In genomic region chr5:24125910-24126636, GRCm38 (mm10) we compare ENCODE assay signal across 16 mouse cellular contexts. TPM values are rescaled to one million over a fixed set of nuclear protein-coding genes. Genes with fewer than 3 reads are reported as not detected.
A peak's percentile ranks its signal among the peaks of the same experiment; 100 is the strongest.
DNase-seq lines count a peak whose midpoint lies in the region; ATAC-seq lines count a peak whose summit lies in the region.
"Had no signal": no experiment of that assay in that cellular context is flagged by ENCODE, and none has a peak within 500 bp of the region (broad histone marks: within the 10 kb centered on the region; RNA-seq: fewer than 3 reads in every experiment).

No protein-coding gene starts in this region.

- H3K9me3 ChIP-seq in midbrain, embryonic 10.5 days (replicated peaks): no peaks in the 10 kb centered on the region
- H3K9me3 ChIP-seq in midbrain, embryonic 11.5 days (ENCODE audit: control insufficient read depth, low read length): no peaks in the 10 kb centered on the region
- H3K9me3 ChIP-seq in heart, embryonic 16.5 days (replicated peaks; ENCODE audit: control insufficient read depth, low read length): no peaks in the 10 kb centered on the region
- H3K9me3 ChIP-seq: embryonic facial prominence, embryonic 12.5 days; forebrain, embryonic 15.5 days; limb, embryonic 15.5 days had no signal

- no peaks in the 10 kb centered on the region for H3K27me3 ChIP-seq in midbrain, embryonic 10.5 days (ENCODE audit: low read depth, poor library complexity, severe bottlenecking)
- H3K27me3 ChIP-seq in midbrain, embryonic 11.5 days (ENCODE audit: control insufficient read depth, insufficient read depth, low read length): no peaks in the 10 kb centered on the region
- H3K27me3 ChIP-seq in heart, embryonic 16.5 days (ENCODE audit: control insufficient read depth, insufficient read depth, low read length): no peaks in the 10 kb centered on the region
- H3K27me3 ChIP-seq: embryonic facial prominence, embryonic 12.5 days; forebrain, embryonic 15.5 days; limb, embryonic 15.5 days had no signal

- H3K4me3 ChIP-seq in midbrain, embryonic 10.5 days: no peak overlapping the region
- H3K4me3 ChIP-seq in midbrain, embryonic 11.5 days (ENCODE audit: low read depth, low read length): no peak overlapping the region
- no peak overlapping the region for H3K4me3 ChIP-seq in heart, embryonic 16.5 days (ENCODE audit: low read length)
- H3K4me3 ChIP-seq: embryonic facial prominence, embryonic 12.5 days; erythroblast, embryonic 14.5 days; forebrain, embryonic 15.5 days; limb, embryonic 15.5 days had no signal

- H3K4me1 ChIP-seq in midbrain, embryonic 10.5 days: peaks cover 49% of the 10 kb centered on the region
- H3K4me1 ChIP-seq in midbrain, embryonic 11.5 days (ENCODE audit: control insufficient read depth, insufficient read depth, low read length): peaks cover 19% of the 10 kb centered on the region
- peaks cover 12% of the 10 kb centered on the region for H3K4me1 ChIP-seq in heart, embryonic 16.5 days (ENCODE audit: control insufficient read depth, insufficient read depth, low read length)
- H3K4me1 ChIP-seq: limb, embryonic 15.5 days had no signal

- no peak for ATAC-seq in midbrain, embryonic 11.5 days (ENCODE audit: low FRiP score)
- ATAC-seq in heart, embryonic 16.5 days (replicated peaks; ENCODE audit: extremely low read depth, insufficient read depth, low FRiP score): peak; percentile 83
- ATAC-seq: forebrain, embryonic 15.5 days; hindbrain, embryonic 16.5 days; intestine, embryonic 16.5 days had no signal

- WGBS in midbrain, embryonic 10.5 days: 41% methylated on average over 1 of the region's 1 CpGs
- WGBS in midbrain, embryonic 11.5 days: 42% methylated on average over 1 of the region's 1 CpGs
- 41% methylated on average over 1 of the region's 1 CpGs for WGBS in heart, embryonic 16.5 days

- peak overlapping the region; percentile 33; the same call in 1 of the 2 replicates for H3K27ac ChIP-seq in midbrain, embryonic 10.5 days (replicated peaks)
- no peak overlapping the region for H3K27ac ChIP-seq in midbrain, embryonic 11.5 days (ENCODE audit: low read depth, low read length)
- H3K27ac ChIP-seq in heart, embryonic 16.5 days (ENCODE audit: low read length): peak overlapping the region; percentile 97
- H3K27ac ChIP-seq: embryonic facial prominence, embryonic 12.5 days; limb, embryonic 15.5 days had no signal

- H3K4me2 ChIP-seq in midbrain, embryonic 11.5 days: no peak overlapping the region
- H3K4me2 ChIP-seq in heart, embryonic 16.5 days (ENCODE audit: low read depth, low read length): peak overlapping the region; percentile 34; the same call in 1 of the 2 replicates
- H3K4me2 ChIP-seq: embryonic facial prominence, embryonic 12.5 days; forebrain, embryonic 15.5 days; limb, embryonic 15.5 days had no signal

- no peak overlapping the region for H3K9ac ChIP-seq in midbrain, embryonic 11.5 days (ENCODE audit: low read length)
- H3K9ac ChIP-seq in heart, embryonic 16.5 days (ENCODE audit: low read length): peak overlapping the region; percentile 36
- H3K9ac ChIP-seq: embryonic facial prominence, embryonic 12.5 days; forebrain, embryonic 15.5 days; limb, embryonic 15.5 days had no signal

- peaks cover 30% of the 10 kb centered on the region for H3K36me3 ChIP-seq in midbrain, embryonic 10.5 days
- H3K36me3 ChIP-seq in midbrain, embryonic 11.5 days (ENCODE audit: control insufficient read depth, insufficient read depth, low read length): peaks cover 2% of the 10 kb centered on the region; the same call in 1 of the 2 replicates
- H3K36me3 ChIP-seq in heart, embryonic 16.5 days (ENCODE audit: control insufficient read depth, insufficient read depth): no peaks in the 10 kb centered on the region
- H3K36me3 ChIP-seq: embryonic facial prominence, embryonic 12.5 days had no signal

- peak; percentile 56 for DNase-seq in heart, adult 8-10 months (ENCODE audit: low spot score)
- no peak for DNase-seq in heart, adult 11 months
- DNase-seq in midbrain, embryonic 10.5 days (ENCODE audit: low spot score): no peak
- DNase-seq in midbrain, embryonic 11.5 days (ENCODE audit: low spot score, missing footprints): no peak
- DNase-seq in kidney, adult 11 months: no peak
- DNase-seq in cerebellum, adult 9-10 months: no peak
- DNase-seq: adrenal gland, adult 2 months; cerebellum, adult 9-11 months; right cerebral cortex, postnatal 25 days had no signal

RNA-seq across cellular contexts. Expression of gene Klhl7, which starts 25.7 kb away (rescaled TPM):
- total RNA-seq in heart, adult 8-10 months (2022): 10 to 100 TPM; 44.2 to 57.4 (median 49.0) TPM
- 70.6 and 84.1 TPM in 2 replicates for polyA plus RNA-seq in midbrain, embryonic 10.5 days (2016; fragmentation: Nextera tagmentation; extraction: Ambion mirVana)
- 116 and 123 TPM in 2 replicates for polyA plus RNA-seq in midbrain, embryonic 11.5 days (2014; fragmentation: Nextera tagmentation; extraction: Ambion mirVana)
- polyA plus RNA-seq in heart, embryonic 16.5 days (2015; fragmentation: Nextera tagmentation; extraction: Ambion mirVana): 43.8 and 49.2 TPM in 2 replicates

RNA-seq across cellular contexts. Expression of gene Nupl2, which starts 38.7 kb away (rescaled TPM):
- 1 to 10 TPM; 7.0 to 9.2 (median 7.9) TPM for total RNA-seq in heart, adult 8-10 months (2022)
- polyA plus RNA-seq in midbrain, embryonic 10.5 days (2016; fragmentation: Nextera tagmentation; extraction: Ambion mirVana): 19.8 and 21.9 TPM in 2 replicates
- polyA plus RNA-seq in midbrain, embryonic 11.5 days (2014; fragmentation: Nextera tagmentation; extraction: Ambion mirVana): 18.3 and 20.6 TPM in 2 replicates
- 11.5 and 13.2 TPM in 2 replicates for polyA plus RNA-seq in heart, embryonic 16.5 days (2015; fragmentation: Nextera tagmentation; extraction: Ambion mirVana)
